10 mouse cellular contexts compared by ENCODE assay signal in the genomic region with DNA sequence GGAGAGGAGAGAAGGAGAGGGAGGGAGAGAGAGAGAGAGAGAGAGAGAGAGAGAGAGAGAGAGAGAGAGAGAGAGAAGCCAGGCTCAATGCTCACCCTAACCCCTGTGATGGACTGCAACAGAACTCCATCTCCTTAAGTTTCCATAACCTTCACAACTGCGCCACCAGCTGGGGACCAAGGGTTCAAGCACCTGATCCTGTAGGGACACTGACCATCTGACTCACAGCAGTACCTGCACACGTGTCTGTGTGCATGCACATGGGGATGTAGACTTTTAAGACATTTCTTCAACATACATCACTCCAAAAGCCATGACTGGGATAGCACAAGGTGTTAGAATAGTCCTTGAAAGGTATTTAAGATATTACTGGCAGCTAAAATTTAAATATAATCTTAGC.
DNase-seq lines count a peak whose midpoint lies in the region; ATAC-seq and TF ChIP-seq lines count a peak whose summit lies in the region.
"Had no signal": no experiment of that assay in that cellular context is flagged by ENCODE, and none has a peak within 500 bp of the region (broad histone marks: within the 10 kb centered on the region; RNA-seq: fewer than 3 reads in every experiment).

No protein-coding gene starts in this region.

- H3K27me3 ChIP-seq in hindbrain, postnatal 0 days (ENCODE audit: insufficient read depth, low read length), result no peaks in the 10 kb centered on the region
- H3K27me3 ChIP-seq in hindbrain, embryonic 14.5 days (ENCODE audit: control insufficient read depth, insufficient read depth, low read length), result no peaks in the 10 kb centered on the region
- H3K27me3 ChIP-seq: embryonic facial prominence, embryonic 12.5 days; limb, embryonic 12.5 days had no signal

- DNase-seq in hindbrain, postnatal 0 days (ENCODE audit: low spot score), result peak; percentile 59
- DNase-seq in hindbrain, embryonic 14.5 days (ENCODE audit: low spot score), result no peak
- peak; percentile 26 to 27 for DNase-seq in urinary bladder, postnatal 36 days (ENCODE audit: low spot score in 2 of 2)
- DNase-seq in urinary bladder, postnatal 10 days (ENCODE audit: low spot score), result no peak
- DNase-seq in embryo, embryonic 11.5 days (ENCODE audit: low read depth, low spot score), result peak; percentile 24
- DNase-seq in mesoderm, embryonic 11.5 days (ENCODE audit: low read depth, low spot score), result peak; percentile 52
- DNase-seq in layer of hippocampus, adult 9-10 months (ENCODE audit: low spot score), result no peak

- ATAC-seq in hindbrain, postnatal 0 days, result no peak
- no peak for ATAC-seq in hindbrain, embryonic 14.5 days (ENCODE audit: low FRiP score)
- no peak for ATAC-seq in inflammation-experienced regulatory T-cells, adult 6 months

- no peak overlapping the region for H3K9ac ChIP-seq in hindbrain, postnatal 0 days (replicated peaks; ENCODE audit: low read length)
- no peak overlapping the region for H3K9ac ChIP-seq in hindbrain, embryonic 14.5 days
- H3K9ac ChIP-seq: embryonic facial prominence, embryonic 12.5 days; limb, embryonic 12.5 days had no signal

- H3K4me1 ChIP-seq in hindbrain, postnatal 0 days (ENCODE audit: insufficient read depth, low read length), result no peaks in the 10 kb centered on the region
- no peaks in the 10 kb centered on the region for H3K4me1 ChIP-seq in hindbrain, embryonic 14.5 days (replicated peaks; ENCODE audit: control insufficient read depth, insufficient read depth, low read length)
- H3K4me1 ChIP-seq: embryonic facial prominence, embryonic 12.5 days; limb, embryonic 12.5 days had no signal

- WGBS in hindbrain, postnatal 0 days, result 22% methylated on average over 2 of the region's 2 CpGs
- WGBS in hindbrain, embryonic 14.5 days, result 21% methylated on average over 2 of the region's 2 CpGs

- no peak overlapping the region for H3K27ac ChIP-seq in hindbrain, postnatal 0 days
- H3K27ac ChIP-seq in hindbrain, embryonic 14.5 days, result no peak overlapping the region
- H3K27ac ChIP-seq: embryonic facial prominence, embryonic 12.5 days; limb, embryonic 12.5 days had no signal

- no peak overlapping the region for H3K4me2 ChIP-seq in hindbrain, postnatal 0 days (ENCODE audit: low read depth, low read length)
- H3K4me2 ChIP-seq in hindbrain, embryonic 14.5 days (replicated peaks), result no peak overlapping the region
- H3K4me2 ChIP-seq: embryonic facial prominence, embryonic 12.5 days; limb, embryonic 12.5 days had no signal

- no peaks in the 10 kb centered on the region for H3K9me3 ChIP-seq in hindbrain, postnatal 0 days (ENCODE audit: low read length)
- no peaks in the 10 kb centered on the region for H3K9me3 ChIP-seq in hindbrain, embryonic 14.5 days (ENCODE audit: control insufficient read depth, low read length)
- H3K9me3 ChIP-seq: embryonic facial prominence, embryonic 12.5 days; limb, embryonic 12.5 days had no signal

- H3K36me3 ChIP-seq in hindbrain, postnatal 0 days (ENCODE audit: insufficient read depth, low read length), result no peaks in the 10 kb centered on the region
- H3K36me3 ChIP-seq in hindbrain, embryonic 14.5 days (replicated peaks; ENCODE audit: control insufficient read depth, insufficient read depth), result no peaks in the 10 kb centered on the region
- H3K36me3 ChIP-seq: embryonic facial prominence, embryonic 12.5 days; limb, embryonic 12.5 days had no signal

- no peak overlapping the region for H3K4me3 ChIP-seq in hindbrain, postnatal 0 days (ENCODE audit: low read length)
- H3K4me3 ChIP-seq in hindbrain, embryonic 14.5 days (replicated peaks; ENCODE audit: low read length), result no peak overlapping the region
- H3K4me3 ChIP-seq: embryonic facial prominence, embryonic 12.5 days; limb, embryonic 12.5 days had no signal

- peak; percentile 65 for TF ChIP-seq CTCF in hindbrain, postnatal 0 days (IDR thresholded peaks at IDR 0.05; ENCODE audit: low read depth)

Comparison
In these comparisons a context has a peak if more than half of its experiments do, and no peak if none do; other contexts are left out.
1. DNase-seq: peak in hindbrain, postnatal 0 days (single experiment), urinary bladder, postnatal 36 days (2 of 2), embryo, embryonic 11.5 days (single experiment) and mesoderm, embryonic 11.5 days (single experiment); none in hindbrain, embryonic 14.5 days (single experiment), urinary bladder, postnatal 10 days (single experiment) and layer of hippocampus, adult 9-10 months (single experiment).